Mouse (Mus musculus) urinary bladder, postnatal 4 days (tissue): ENCODE data around the gene Gpank1.

ENCODE experiments used
- DNase-seq, 2 experiments: peaks; one replicate each; pipeline ENCODE4 v3.0.0; 2021 to 2022; ENCODE audit warnings: low spot score in 2 of 2

Gene Gpank1

GRCm38 (mm10) chr17:35121143-35121799, at the start of gene Gpank1:
TSS of gene Gpank1 (plus strand) at chr17:35121455.
- DNase-seq = peak; percentile 98

DNA sequence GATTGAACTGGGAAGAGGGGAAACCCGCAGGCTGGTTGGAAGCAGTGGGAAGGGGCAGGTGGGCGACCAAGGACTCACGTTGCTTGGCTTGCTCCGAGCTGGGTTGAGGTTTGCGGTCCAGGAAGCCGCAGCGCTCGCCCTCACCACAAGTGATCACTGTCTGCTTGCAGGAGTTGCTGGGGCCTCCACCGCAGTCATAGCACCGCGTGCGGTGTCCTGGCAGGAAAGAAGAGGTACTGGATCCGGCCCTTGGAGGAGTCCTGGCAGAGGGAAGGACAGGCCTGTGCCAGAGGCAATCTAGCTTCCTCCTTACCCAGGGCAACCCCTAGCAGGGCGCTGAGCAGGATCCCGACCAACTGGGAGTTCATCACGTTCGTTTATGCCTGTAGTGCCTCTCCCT, 47.2 kb upstream of the Gpank1 start:
- no peak for DNase-seq

DNA sequence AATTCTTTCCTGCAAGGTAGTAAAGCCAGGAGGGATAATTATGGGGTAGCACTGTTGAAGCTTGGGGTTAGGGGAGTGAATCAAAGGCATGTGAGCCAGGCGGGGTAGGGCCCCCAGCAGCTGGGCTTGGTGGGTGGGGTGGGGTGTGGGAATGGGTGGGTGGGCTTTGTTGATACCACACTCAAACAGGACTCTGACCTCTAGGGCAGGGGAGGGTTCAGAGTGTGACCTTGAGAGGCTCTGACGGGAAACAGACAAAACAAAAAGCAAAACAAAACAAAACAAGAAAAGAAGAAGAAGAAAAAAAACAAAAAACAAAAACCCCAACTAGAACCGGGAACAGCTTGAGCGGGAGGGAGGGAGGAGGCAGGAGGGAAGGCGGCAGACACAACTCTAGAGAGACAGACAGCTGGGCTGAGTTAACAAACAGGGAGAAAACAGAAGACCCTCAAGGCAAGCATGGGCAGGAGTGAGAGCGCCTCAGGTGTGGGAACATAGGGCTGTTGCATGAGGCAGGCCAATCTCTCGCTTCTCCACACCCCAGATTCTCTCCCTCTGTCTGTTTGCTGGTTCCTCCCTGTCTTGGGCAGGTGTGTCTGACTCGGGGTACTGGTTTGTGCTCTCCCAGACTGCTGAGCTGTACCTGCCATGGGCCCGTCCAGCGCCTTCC, 44.6 kb upstream of the Gpank1 start, which contains the start of gene Ly6g6e:
Ly6g6e (plus strand) TSS at position 396 of the 670 bp plus-strand sequence.
- no peak for DNase-seq

- DNase-seq = no peak
Observed at GRCm38 (mm10) chr17:35077285-35077684, 44.0 kb upstream of the Gpank1 start.

GRCm38 (mm10) chr17:35077786-35078233, 43.4 kb upstream of the Gpank1 start, which contains the start of gene Ly6g6d:
TSS of gene Ly6g6d (minus strand) at chr17:35078065.
- peak in 1 of 2 experiments; percentile 47 for DNase-seq

DNA sequence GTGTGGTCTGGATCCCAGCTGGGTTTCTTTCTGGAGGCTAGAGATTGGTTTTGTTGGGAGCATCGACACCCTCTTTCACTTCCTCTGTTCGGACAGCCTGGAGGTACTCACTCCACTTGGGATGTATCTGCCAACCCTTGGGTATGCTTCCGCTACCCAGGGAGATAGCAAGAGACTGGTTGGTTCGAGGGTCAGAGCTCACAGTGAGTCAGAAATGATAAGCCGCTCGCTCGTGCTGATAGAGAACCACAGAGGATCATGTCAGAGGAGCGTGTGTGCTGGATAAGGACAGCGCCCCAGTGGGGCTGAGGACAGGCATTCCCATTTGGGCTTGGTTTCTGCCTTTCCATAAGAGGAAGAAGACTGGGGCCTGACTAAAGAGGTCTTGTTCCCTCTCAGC, 41.5 kb upstream of the Gpank1 start:
- DNase-seq = no peak

DNA sequence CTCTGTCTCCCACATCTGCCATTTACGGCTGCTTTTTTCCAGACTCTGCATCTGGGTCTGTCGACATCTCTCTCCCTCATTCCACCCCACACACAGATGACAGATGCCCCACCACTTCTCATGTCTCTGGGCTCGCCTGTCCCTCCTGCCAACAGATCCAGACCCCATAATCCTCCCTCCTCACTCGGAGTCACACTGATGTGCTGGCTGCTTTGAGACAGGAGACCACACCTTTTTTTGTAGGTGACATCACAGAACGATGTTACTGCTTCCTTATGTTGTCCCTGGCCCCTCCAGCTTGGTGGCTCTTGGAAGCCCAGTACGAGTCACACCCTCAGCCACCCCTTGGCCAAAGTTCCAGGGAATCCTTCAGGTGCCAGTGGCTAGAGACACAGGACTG, 41.0 kb upstream of the Gpank1 start:
- no peak for DNase-seq

DNA sequence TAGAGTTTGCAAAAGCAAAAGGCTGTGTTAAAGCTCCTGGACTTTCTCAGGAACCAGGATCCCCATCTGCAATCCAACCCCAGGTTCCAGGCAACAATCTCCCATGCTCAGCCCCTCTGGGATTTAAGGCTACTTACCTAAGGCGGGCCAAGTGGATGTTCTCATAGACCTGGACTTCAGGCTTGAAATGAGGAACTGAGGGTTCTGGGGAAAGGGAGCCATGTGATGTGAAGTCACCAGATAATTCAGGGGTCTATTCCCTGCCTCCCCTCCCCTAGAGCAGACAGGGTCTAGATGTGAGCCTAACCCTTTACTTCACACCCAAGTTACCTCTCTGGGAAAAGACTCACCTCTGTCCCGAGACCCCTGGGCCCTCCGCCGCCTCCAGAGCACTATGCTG, 40.5 kb upstream of the Gpank1 start:
- no peak for DNase-seq

DNA sequence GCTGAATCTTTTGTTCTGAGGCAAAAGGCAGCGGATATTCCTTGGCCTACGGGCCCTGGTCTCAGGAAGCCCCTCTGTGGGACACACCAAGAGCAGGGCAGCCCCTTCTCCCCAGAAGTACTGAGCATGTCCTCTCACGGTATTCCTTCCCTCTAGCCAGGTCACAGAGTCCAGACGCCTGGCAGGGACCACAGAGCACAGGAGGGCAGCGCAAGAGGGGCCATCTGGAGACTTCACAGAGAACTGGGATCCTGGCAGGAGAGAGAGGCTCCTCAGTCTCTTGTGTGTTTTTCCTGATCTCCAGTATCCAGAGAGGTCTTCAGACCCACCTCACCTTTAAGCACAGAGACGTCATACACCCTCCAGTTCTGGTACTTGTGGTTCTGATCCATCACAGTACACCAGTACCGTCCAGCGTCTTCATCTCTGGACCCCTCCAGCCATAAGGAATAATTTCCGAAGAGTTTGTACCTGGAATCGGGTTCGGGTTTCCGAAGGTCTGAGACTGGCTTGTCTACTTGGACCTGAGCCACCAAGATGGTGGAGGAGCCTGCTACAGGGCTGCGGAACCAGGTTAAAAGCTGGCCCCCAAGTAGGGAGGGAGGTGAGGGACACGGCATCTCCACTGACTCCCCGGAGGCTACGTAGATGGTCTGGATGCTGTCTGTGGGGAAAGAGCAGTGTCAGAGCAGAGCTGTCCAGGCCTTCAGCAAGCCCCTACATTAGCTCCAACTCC, 38.2 kb upstream of the Gpank1 start:
- DNase-seq = no peak

DNA sequence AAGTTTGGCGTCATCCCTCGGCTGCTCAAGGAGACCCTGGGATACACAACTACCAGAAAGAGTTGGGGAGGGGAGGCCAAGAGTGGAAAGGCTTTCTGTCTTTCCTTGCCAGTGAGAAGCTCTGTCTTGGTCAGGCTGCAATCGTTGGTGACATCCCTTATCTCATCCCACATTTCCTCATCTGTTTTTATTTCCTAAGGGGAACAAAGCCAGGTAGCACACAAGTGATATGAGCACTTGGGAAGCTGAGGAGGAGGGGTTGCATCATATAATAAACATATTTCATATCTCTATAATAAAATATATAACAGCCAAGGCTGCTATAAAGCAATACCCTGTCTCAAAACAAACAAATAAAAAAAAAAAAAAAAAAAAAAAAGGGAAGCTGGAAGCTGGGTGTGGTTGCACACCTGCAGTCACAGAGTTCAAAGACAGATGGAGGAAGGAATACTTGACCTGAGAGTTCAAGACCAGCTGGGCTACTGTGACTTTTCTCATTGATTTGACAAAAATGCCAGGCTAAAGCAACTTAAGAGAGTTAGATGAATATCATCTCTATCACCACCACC, 37.2 kb upstream of the Gpank1 start:
- no peak for DNase-seq

GRCm38 (mm10) chr17:35085208-35085865, 35.9 kb upstream of the Gpank1 start, which contains the start of gene Ly6g6f:
TSS of gene Ly6g6f (minus strand) at chr17:35085610.
- no peak for DNase-seq

DNA sequence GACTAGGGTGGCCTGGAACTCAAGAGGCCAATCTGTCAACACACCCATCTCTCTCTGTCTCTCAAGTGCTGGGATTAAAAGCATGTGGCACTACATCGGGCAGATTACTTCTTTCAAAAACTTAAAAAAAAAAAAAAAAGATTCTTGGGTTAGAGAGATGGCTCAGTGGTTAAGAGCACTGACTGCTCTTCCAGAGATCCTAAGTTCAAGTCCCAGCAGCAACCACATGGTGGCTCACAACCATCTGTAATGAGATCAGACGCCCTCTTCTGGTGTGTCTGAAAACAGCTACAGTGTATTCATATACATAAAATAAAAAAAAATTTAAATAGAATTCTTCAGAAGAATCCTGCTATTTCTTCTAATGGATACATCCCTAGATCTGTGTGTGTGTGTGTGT, 33.1 kb upstream of the Gpank1 start:
- DNase-seq = no peak

GRCm38 (mm10) chr17:35088825-35089644, 32.2 kb upstream of the Gpank1 start, which contains the start of gene Abhd16a:
TSS of gene Abhd16a (plus strand) at chr17:35089263.
- DNase-seq = peak; percentile 93 to 94

- no peak for DNase-seq
Observed at GRCm38 (mm10) chr17:35090166-35090932, 30.9 kb upstream of the Gpank1 start.

GRCm38 (mm10) chr17:35092403-35093198, 28.7 kb upstream of the Gpank1 start:
- no peak for DNase-seq

- DNase-seq = no peak
Observed at GRCm38 (mm10) chr17:35094475-35095365, 26.5 kb upstream of the Gpank1 start.

DNA sequence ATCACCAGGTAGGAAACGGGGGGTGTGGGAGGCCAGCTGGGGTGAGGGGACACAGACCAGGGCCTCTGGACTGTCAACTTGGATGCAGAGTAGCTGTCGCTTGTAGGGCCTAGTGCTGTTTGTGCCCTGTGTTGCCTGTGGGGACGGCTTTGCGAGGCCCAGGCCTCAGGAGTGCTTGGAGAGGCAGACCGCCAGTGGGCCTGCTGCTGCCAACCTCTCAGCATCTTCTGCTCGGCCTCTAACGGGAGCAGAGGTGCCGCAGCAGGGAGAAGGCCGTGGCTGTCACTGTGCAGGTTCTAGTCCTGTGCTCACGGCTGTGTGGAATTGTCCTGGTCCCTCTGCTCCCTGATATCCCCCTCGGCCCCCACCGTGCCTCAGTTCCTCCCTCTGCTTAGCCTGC, 24.7 kb upstream of the Gpank1 start:
- DNase-seq = no peak

DNA sequence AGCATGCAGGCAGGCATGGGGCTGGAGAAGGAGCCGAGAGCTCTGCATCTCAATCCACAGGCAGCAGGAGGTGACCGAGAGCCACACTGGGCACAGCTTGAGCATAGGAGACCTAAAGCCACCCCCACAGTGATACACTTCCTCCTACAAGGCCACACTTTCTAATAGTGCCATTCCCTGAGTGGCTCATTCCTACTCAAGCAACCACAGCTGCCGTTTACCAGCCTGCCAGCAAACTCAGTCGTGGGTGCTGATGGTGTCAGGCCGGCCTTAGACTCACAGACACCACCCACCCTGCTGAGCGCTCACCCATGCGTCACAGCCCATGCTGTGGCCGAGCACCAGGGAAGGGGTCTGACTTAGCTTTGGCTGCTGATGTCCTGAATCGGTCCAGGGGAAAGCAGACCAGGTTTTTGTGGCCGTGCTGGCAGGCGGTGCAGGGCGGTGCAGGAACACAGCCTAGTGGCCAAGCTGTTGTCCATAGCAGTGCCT, 24.0 kb upstream of the Gpank1 start:
- no peak for DNase-seq
